Mouse (Mus musculus) kidney, adult 11 months (tissue): ENCODE measurements around the gene Zcchc24.

Source experiments
- DNase-seq: peaks from one replicate; pipeline ENCODE4 v3.0.0; 2022

Zcchc24 gene

DNA sequence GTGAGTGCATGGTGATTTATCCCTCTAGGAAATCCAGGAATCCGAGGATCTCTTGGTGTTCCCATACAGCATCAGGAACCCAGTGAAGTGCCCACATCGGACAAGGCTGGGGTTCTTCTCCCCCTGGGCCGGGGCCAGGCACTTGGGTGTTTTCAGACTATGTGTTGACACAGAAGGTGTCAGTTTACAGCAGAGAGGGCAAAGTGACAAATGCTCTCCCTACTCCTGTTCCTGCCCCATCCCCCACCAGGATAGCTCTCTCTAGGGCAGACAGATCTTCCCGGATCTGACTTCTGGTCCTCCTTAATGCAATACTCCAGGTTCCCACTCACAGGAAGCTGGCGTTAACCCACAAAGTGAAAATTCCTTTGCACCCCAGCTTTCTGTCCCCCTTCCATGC, 5.3 kb upstream of the Zcchc24 start:
- no peak for DNase-seq

DNA sequence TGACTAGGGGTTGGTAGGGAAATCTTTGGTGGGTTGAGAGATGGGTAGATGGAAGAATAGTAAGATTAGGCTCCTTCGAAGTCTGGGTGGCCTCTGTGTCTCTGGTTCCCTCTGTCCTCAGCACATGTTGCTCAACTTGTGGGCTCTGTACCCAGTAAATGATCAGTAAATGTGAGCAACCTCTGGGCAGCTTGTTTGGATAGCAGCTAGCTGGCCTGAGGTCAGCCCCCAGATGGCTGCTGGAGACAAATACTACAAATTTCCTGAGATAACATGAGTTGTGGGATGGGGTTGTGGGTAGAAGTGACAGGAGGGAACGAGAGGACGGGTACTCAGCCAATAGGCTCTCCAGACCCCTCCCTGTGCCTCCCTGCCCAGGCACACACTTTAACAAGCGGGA, 4.2 kb upstream of the Zcchc24 start:
- DNase-seq: no peak

DNA sequence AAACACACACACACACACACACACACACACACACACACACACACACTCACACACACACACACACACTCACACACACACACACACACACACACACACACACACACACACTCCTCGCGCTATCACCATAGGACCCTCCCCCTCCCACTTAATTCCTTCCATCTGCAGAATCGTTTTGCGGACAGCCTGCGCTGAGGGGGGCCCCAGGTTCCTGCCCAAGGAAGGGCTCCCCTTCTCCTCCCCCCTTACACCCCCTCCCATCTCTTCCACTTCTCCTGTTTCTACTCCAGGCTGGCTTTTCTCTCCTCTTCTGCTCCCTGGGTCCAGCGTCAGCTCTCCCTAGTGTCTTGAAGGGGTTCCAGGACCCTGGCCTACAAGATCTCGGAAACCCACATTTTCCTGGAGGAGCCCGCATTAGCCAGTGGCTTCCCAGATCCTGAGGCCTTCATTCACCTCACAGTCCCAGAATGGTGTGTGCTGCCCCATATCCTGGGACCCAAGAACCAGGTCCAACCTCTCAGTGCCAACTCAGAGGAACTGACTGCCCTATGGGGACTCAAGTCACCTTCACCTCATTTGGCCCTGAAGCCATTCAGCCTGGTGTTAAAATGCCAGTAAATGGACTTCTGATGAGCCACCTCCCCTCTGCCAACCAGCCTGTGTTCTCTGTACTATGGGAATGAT, 927 bp upstream of the Zcchc24 start:
- DNase-seq: no peak

DNA sequence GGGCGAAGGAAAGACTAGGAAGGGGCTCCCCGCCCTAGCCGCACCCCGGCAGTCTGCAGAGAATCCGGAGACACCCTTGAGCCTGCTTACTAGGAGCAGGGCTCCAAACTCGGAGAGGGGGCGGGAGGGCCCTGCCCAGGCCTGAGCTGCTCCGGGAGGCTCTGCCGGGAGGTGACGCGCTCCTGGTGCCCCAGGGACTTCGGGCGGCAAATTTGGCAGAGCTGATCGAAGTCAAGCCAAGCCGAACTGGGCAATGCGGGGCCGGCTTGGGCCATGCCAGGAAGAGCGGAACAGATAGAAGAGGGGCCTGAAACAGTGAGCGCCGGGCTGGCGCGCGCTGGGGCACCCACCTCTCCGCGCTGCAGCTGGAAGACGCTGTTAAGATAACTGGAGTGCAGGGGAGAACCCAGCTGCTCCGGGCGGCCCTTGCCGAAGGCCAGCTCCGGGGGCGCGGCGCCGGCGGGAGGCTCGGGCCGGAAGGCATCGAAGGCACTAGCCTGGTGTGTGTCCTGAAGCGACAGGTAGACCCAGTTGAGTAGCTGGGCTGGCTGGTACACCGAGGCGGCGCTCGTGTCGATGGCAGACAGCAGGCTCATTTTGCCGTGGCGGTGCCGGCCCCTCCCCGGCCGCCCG, 462 bp downstream of the Zcchc24 start:
- DNase-seq: no peak

DNA sequence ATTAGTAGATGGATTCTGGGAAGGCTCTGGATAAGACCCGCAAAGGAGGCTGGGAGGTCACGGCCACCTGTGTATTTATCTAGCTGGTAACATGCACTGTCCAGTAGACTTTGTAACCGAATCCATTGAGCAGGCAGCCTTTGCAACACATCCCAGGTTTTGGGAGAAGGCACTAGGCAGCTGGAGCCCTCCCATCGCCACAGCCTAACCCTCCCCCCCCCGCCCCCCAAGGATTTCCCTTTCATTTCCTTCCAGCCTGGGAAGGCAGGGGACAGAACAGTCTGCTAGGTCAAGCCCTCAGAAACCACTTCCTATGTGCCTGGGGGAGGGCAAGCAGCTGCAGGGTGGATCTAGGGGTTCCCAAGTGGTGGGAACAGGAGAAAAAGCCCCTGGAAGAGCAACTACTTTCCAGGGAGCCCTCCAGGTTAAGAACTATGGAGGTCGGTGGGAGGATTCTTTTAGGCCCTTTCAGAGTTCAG, 1.1 kb downstream of the Zcchc24 start:
- peak; percentile 27 for DNase-seq

DNA sequence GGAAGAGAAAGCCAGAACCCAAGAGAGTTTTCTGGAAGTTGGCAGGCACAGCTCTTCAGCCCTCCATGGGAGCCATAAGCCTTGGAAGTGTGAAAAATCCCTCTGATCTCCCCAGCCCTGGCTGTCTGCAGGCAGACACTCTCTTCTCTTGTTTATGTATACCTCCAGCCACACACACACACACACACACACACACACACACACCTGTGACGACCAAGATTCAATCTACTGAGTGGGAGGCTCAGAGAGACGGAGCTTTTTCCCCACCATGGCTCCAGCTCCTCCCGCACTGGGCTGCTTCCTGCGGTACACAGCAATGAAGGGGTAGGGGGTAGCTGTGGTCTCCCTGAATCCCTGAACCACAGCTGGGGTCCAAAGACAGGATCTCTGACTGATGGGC, 2.4 kb downstream of the Zcchc24 start:
- no peak for DNase-seq

DNA sequence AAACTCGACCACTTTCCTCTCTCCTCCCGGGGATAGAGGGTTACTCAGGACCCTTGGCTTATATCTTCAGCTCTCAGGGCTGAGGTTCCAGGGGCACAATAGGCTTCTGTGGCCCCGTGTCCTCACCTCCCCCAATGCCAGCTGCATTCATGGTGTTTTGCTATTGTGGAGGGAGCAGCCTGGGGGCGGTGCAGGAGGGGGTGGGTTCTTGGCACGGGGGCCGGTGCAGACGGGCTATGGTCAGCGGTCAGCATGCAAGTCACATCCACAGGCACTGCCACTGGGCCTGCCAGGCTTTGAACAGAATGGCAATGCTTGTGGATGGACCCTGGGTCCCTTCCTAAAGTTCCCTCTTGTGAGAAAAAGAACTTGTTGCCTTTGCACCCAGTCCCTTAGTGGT, 2.9 kb downstream of the Zcchc24 start:
- no peak for DNase-seq

DNA sequence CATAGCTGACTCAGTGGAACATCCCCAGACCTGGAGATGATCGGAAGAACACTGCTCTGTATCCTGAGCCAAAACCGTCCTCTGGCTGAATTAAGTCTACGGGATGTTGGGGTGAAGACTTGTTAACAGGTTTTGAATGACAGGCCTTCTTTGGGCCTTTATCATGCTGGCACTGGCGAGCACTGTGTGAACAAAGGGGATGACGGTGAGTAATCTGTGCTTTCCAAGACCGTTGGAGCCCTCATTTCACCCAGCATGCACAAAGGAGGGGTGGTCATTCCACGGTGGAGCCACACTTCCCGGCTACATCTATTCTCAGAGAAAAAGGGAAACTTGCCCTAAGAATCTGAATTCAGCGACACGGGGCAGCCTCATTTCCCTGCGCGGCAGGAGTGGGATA, 3.7 kb downstream of the Zcchc24 start:
- no peak for DNase-seq

DNA sequence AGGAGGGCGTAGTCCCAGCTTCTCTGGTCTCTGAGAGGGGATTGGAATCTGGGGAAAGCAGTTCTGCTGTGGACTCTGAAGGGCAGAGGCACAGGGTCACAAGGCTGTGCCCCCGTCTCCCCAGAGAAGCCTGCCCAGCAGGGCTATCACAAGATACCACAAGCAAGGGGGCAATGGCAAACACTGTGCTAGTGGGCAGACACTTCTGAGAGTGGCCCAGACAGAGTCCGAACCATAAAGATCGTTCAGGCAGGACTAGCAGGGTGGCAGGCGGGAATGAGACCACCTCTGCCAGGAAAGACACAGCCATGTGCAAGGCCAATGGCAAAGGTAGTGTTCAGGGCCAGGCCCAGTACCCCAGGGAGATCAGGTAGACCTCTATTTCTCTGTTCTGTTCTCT, 7.7 kb downstream of the Zcchc24 start:
- DNase-seq: no peak

DNA sequence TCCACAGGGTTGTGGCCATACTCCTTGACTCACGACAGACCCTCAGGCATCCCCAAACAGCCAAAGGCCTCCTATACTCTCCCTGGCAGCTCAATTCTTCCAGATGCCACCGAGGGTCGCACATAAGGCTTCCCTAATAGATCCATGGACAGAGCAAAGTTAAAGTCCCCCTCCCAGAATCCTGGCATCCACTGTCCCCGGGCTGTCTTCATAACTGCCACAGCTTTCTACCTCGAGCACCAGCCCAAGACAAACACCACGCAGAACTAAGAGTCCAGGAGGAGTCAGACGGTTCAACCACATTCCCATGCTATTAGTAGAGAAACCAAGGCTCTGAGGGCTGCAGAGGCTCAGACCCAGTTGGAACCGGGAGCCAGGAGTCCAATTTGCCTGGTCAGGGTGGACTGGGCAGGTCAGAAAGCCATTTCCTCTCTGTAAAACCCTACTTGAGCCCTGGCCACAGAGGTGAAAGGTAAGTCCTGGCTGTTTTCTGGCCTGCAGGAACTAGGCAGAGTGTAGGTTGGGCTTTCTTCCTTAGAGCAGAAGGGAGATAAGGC, 8.8 kb downstream of the Zcchc24 start:
- no peak for DNase-seq

DNA sequence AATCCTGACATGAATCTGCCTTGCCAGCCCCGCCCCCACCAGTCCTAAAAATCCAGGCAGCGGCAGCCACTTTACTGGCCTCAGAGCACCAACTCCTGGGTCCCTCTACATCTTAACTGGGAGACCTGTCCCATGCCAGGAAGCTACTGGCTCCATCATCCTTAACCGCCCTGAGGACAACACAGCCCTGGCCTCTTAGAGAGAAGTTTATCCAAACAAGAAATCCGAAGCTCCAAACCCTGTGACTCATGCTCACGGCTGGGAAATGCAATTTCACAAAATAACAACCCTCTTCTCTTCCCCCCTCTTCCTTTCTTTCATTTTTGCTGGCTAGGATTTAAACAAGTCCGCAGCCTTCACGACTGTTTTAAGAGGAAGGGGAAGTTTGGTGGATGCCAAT, 9.3 kb downstream of the Zcchc24 start:
- DNase-seq: no peak

DNA sequence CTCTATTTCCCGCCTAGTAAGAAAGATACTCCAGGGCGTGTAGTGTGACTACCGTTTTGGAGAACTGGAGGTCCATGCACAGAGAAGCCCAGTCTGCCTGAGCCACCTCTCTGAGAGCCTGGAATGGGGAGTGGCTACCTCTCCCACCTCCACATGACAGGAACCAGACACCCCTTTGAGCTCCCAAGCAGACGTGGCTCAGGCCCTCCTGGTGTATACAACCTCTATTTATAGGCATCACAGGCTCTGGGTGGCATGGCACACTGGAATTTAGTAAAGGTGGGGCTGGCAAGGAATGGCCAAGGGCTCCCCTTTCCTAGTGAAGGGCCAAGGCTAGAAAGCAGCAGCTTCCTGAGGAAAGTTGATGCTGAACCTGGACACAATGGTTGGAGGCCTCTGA, 10.9 kb downstream of the Zcchc24 start:
- DNase-seq: no peak

DNA sequence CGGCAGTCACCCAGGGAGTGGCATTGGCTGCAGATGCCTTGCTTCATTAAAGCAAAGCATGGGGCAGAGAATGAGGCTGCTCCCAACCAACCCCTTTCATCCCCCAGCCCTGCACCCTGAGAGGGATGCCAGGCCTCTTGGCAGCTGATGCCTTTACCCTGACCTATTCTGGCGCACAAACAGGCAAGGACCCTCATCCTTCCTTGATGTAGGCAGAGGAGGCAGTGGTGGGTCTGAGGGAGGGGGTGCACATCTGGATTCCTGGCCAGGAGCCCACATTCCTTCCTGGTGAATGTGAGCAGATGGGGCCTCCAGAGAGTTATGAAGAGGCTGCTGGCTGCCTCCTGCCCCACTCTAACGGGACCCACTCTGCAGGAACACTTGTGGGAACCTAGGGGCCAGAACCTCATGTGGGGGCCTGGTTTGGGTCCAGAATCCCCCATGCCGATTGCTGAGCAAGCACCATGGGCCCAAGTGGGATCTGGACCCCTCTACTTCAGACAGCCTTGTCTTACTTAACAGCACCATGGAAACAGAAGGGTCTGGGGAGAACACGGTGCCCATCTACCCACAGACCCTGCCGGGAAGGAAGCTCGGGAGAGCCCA, 12.4 kb downstream of the Zcchc24 start:
- DNase-seq: no peak

DNA sequence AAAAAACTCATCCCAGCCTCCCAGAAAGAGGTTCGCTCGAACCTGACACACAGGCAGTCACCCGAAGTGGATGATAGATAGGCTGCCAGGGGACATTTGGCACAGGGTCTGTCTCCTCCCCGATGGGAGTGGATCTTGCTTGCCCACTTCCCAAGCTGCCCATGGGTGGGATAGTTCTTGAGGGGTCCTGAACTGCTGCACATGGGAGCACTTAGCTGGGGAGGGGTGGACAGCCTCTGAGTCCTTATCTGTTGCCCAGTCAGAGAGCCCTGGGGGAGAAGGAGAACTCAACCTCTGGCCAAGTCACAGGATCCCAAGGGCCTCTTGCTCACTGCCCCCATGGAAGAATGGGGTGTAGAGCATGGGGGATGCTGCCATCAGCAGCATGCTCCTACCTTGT, 13.3 kb downstream of the Zcchc24 start:
- DNase-seq: no peak

DNA sequence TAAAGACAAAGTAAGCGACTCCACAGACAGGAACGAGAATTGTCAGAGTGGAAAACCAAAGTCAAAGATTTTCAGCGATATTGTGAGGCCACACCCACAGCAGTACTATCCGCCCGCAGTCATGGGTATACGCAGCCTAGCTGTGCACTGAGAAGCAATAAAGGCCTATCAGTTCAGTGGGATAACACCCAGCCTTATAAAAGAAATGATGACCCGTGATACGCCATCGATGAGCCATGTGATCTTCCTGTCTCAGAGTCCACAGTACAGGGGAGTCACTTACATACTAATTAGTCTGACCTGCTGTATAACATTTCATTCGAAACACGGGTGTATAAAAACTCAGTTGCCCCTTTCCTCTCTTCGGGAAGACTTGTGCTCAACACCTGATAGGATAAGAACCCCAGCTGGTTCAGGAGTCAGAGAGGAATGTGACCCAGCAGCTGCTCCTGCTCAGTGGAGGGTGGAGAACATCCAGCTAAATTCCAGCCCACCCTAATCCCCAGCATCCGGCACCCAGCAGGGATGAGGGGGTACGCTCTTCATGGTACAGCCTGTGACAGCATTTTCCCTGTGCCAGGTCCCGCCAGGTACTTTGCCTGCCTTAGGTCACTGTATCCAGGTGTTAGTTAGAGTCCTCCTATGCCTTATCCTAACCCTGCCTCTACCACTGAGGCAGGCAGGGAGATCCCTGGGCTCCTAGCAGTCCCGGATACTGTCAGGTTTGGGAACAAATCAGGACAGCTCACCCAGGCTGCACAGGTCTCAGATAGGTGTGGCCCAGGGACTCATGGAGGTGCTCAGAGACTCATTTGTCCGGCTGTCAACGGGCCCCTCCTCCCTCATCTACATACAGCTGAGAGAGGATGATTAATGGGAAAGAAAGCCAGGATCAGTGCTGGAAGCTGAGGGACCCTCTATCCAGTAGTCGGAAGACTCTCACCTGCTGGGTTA, 14.0 kb downstream of the Zcchc24 start:
- no peak for DNase-seq

DNA sequence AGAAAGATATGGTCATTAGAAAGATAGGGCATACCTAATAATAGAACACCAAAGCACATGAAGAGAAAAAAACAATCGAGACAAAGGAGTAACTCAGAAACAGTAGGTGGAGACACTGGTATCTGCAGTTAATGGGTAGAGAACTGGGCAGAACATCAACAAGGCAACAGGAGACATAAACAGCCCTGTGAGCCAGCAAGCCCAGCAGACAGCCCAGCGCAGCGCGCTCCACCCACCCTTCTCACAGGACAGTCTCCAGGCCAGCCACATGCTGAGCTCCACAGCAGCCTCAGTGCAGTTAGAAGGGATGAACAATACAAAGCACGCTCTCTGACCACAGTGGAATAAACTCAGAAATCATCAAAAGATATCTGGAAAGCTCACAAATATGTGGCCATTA, 15.8 kb downstream of the Zcchc24 start:
- DNase-seq: no peak

DNA sequence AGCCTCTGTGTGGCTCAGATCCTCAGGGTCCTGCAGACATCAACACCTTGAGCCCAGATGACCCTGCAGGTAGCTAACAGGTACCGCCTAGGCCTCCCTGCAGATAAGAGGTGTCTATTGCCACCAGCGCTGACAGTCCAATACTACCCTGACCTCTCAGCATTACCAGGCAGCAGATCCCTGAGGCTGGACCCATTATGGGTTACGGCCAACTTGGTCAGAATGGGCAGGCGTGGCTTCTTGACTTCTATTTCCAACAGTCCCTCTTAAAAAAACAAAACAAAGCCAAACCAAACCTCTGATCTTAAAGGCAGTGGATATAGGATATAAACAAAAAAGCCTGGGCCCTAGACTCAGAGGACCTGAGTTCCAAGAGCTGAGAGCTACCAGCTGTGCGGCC, 17.8 kb downstream of the Zcchc24 start:
- no peak for DNase-seq

DNA sequence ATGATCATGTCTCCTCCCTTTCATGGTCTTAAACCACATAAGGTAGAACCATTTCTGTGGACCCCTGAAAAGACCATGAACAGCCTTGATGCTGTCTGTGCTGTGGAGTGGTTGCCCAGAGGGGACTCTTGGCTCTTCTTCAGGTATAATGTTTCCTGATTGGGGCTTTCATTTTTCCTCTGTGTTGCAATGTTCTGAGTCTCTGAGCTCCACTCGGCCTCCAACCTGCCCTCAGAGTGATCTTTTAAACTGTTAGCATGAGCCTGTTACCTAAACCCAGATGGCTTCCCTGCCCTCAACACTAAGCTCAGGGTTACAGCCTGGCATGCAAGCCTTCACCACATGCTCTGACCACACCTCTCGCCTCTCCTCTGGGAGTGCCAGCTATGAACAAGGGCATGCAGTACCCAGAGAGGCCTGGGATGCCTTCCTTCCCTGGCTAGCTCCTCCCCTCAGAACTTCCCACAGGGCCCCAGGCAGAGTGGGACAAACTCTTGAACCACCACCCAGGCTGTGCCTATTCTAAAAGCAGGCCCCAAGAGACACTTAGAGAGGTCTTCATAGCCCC, 18.3 kb downstream of the Zcchc24 start:
- no peak for DNase-seq

DNA sequence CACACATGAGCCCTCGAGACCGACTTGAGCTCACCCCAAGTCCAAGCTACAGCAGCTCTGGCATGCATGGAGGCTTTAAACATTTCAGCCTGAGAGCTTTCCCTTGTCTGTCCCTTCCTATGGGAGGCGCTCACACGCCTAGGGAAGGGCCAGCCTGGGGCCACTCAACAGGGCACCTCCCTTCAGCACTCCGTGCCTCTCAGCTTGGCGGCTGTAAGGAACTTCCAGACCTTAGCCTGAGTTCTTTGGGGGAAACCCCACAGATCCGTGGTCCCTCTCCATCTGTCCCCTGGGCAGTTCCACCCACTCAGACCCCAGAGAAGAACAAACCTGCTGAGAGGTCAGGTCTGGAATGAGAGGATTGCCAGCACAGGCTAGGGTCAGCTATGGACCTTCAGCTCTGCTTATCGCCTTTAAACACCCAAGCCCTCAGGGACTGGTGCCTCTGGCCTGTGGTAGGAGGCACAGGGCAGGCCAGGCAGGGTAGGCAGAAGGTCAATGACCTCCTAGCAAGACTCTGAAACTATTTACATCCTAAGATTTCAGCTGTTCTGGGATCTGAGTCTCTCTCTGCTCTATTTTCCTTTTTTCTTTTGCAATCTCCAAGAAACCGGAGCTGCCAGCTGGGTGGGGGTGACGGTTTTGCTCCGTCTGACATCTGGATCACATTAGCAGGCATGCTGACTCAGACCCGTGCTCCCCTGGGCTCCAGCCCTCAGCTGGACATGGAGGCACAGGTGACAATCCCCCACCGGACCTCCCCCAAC, 19.5 kb downstream of the Zcchc24 start:
- DNase-seq: no peak

DNA sequence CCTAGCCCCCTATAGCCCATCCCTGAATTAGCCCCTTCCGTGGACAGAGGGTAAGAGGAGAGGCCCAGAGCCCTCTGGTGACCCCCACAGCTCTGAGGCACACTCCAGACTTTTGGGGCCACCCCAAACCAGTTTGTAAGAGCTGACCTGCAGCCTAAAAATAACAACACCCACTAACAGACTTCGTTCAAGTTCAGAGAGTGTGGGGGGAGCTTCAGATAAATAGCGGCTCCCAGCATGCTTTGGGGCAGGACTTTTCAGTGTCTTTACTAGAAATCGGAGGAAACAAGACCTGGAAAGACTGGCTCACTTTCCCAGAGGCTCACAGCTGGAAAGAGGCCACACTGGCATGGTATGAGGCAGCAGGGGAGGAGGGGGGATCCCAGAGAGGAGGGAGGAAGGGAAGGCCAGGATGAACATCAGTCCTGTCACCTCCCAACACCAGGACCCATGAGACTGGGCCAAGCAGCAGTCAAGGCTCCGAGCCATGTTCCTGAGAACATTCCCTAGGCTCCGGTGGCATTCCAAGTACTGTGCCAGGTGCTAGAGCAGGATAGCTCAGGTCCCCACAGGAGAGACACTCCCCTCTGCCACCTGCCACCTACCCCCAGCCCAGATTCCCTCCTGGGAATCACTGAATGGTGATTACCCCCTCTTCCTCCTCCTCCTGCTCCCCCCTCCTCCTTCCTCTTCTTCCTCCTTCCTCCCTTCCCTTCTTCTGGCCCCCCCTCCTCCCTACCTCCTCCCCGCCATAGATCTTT, 20.7 kb downstream of the Zcchc24 start:
- DNase-seq: no peak
